Mouse (Mus musculus) liver, embryonic 16.5 days (tissue): Measurements from ENCODE around the gene Slc24a1. TPM values are rescaled to one million over a fixed set of nuclear protein-coding genes. Genes with fewer than 3 reads are reported as not detected.
"Not testable (repeated sequence)": the region's sequence is repeated elsewhere in the genome, so short reads cannot be mapped to it uniquely, and the experiment has no call there.

Experiments used
- ATAC-seq: fragments of 200-750 bp; cut with Nextera tagmentation; 2 replicates; pipeline ENCODE4 v1.8.0; 2017; ENCODE audit warnings: low read depth, mild to moderate bottlenecking, moderate number of reproducible peaks, moderate library complexity
- H3K27ac ChIP-seq: fragments of 300-500 bp; sonication (generic); 2 replicates; pipeline ENCODE4 v1.5.1; 2014; ENCODE audit warnings: mild to moderate bottlenecking, low read length
- H3K27me3 ChIP-seq: fragments of 300-500 bp; sonication (generic); 2 replicates; pipeline ENCODE4 v1.6.1; 2014; ENCODE audit warnings: low read depth, low read length, mixed read lengths; ENCODE audit not compliant: control insufficient read depth, insufficient read depth
- H3K36me3 ChIP-seq: fragments of 300-500 bp; sonication (generic); 2 replicates; pipeline ENCODE4 v1.6.1; 2014; ENCODE audit warnings: mild to moderate bottlenecking; ENCODE audit not compliant: control insufficient read depth, insufficient read depth
- H3K4me1 ChIP-seq: fragments of 300-500 bp; sonication (generic); 2 replicates; pipeline ENCODE4 v1.6.1; 2014; ENCODE audit warnings: low read depth, low read length, mixed read lengths; ENCODE audit not compliant: control insufficient read depth
- H3K4me2 ChIP-seq: fragments of 300-500 bp; sonication (generic); 2 replicates; pipeline ENCODE4 v1.6.1; 2014; ENCODE audit warnings: low read depth, low read length, mixed read lengths
- H3K4me3 ChIP-seq: fragments of 300-500 bp; sonication (generic); 2 replicates; pipeline ENCODE4 v1.5.1; 2014; ENCODE audit warnings: low read depth, mild to moderate bottlenecking, low read length
- H3K9ac ChIP-seq: fragments of 300-500 bp; sonication (generic); 2 replicates; pipeline ENCODE4 v1.6.1; 2014; ENCODE audit warnings: low read depth, low read length
- H3K9me3 ChIP-seq: fragments of 300-500 bp; sonication (generic); replicated peaks from 2 replicates; pipeline ENCODE4 v1.6.1; 2016; ENCODE audit warnings: low read length; ENCODE audit not compliant: control insufficient read depth
- WGBS: fragments of 180-500 bp; shearing (Covaris S2); extraction: QIAGEN DNeasy Blood & Tissue Kit; methylation state at CpG from one replicate; pipeline ENCODE4 v1.1.7; 2014; ENCODE audit not compliant: insufficient replicate concordance; 5-methylcytosine and 5-hydroxymethylcytosine counted together
- polyA plus RNA-seq: library from polyadenylated mRNA; unstranded; fragments of >200 nt; fragmentation: Nextera tagmentation; extraction: Ambion mirVana; gene quantifications from 2 replicates; pipeline ENCODE4 v1.2.1, GENCODE M21; 2015

Slc24a1 gene
- 0.05 and 0.07 TPM in 2 replicates for polyA plus RNA-seq

DNA sequence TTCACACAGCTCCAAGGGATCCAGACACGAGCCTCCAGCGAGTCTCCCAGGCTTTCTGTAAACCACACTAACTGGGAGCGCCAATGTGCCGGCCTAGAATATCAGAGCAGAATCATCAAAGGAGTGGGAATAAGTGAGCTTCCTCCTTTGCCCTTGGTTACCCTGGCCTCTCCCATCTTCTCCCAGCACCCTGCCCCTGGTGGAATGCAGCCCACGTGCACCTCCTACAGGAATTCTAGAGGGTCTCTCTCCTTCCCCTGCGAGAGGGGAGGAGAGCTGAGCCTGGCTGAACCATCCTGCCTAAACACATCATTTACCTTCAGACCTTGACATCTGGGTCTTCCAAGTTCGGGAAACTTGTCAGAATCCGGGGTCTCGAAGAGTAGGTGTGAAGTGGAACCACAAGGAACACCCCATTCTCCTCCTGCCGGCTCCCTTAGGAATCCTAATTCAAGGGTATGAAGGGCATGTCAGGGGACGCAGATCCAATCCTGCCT is at the start of gene Slc24a1:
Gene Slc24a1 (minus strand): TSS at position 447 of the 497 bp plus-strand sequence.
- Histone ChIP-seq H3K9ac (no peak within 1 kb of the TSS), H3K27me3 (peaks cover 11% of the 10 kb centered on the region), H3K4me2 (no peak within 1 kb of the TSS), H3K4me1 (peaks cover 14% of the 10 kb centered on the region), H3K36me3 (no peaks in the 10 kb centered on the region), H3K4me3 (no peak within 1 kb of the TSS), H3K9me3 (no peaks in the 10 kb centered on the region), H3K27ac (no peak within 1 kb of the TSS)
- no peak for ATAC-seq
- 47% methylated on average over 11 of the region's 11 CpGs for WGBS

DNA sequence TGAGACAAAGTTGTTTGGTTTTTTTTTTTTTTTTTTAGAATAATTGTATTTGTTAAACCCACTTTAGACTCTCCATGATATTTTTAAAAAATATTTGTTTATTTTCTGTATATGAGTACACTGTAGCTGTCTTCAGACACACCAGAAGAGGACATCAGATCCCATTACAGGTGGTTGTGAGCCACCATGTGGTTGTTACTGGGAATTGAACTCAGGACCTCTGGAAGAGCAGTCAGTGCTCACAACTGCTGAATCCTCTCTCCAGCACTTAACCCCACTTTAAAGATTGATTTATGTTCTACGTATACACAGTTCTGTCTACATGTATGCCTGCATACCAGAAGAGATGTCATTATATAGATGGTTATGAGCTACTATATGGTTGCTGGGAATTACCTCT is 44.1 kb upstream of the Slc24a1 start:
- not testable (repeated sequence) for H3K27ac ChIP-seq, H3K27me3 ChIP-seq, H3K4me1 ChIP-seq, H3K9ac ChIP-seq, H3K4me2 ChIP-seq, H3K9me3 ChIP-seq, H3K4me3 ChIP-seq, ATAC-seq
- 74% methylated on average over 1 of the region's 1 CpGs for WGBS
- peaks cover 14% of the 10 kb centered on the region for H3K36me3 ChIP-seq

DNA sequence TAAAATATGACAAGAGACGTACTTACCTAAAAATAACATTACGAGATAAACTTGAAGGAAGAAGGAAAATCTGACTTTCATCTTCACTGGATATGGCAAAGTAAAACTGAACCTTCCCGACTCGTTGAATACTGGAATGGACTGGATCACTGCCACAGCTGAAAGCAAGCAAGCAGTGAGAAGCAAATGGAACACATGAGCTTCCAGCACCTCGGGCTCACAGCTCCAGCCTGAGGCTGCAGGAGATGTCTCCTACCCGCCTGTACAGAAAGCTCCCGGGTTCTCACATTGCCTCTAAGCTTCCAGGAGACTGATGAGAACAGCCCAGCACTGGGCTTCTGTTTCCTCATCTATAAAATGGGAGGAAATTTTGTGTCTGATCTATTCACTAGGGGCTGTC is 38.9 kb upstream of the Slc24a1 start:
- H3K4me1 ChIP-seq, result peaks cover 7% of the 10 kb centered on the region
- 78% methylated on average over 7 of the region's 7 CpGs for WGBS
- no peak for ATAC-seq
- H3K36me3 ChIP-seq, result peaks cover 25% of the 10 kb centered on the region
- H3K27ac ChIP-seq, result no peak overlapping the region
- H3K4me2 ChIP-seq, result no peak overlapping the region
- no peak overlapping the region for H3K9ac ChIP-seq
- no peak overlapping the region for H3K4me3 ChIP-seq
- H3K27me3 ChIP-seq, result no peaks in the 10 kb centered on the region
- no peaks in the 10 kb centered on the region for H3K9me3 ChIP-seq

DNA sequence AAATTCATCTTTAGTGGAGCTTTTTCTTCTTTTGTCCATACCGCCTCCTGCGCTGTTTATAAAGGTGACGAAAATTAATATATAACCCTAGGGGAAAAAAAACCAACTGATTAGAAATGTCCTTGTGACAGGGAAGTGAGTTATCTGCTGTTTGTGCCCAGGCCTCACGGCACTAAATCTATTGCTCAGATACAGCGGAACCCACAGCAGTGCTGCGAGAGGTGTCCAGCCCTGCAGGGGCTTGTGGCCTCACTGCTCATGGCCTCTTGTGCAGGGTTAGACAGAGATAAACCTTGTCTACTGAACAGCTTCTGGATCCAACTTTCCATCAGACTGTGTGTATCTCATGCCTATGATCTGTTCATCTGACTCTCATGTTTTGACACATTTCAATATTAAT is 37.0 kb upstream of the Slc24a1 start:
- WGBS, result 58% methylated on average over 6 of the region's 6 CpGs
- Histone ChIP-seq H3K4me3 (no peak overlapping the region), H3K4me2 (no peak overlapping the region), H3K9ac (no peak overlapping the region), H3K9me3 (no peaks in the 10 kb centered on the region), H3K36me3 (peaks cover 30% of the 10 kb centered on the region), H3K4me1 (peaks cover 14% of the 10 kb centered on the region), H3K27ac (no peak overlapping the region), H3K27me3 (no peaks in the 10 kb centered on the region)
- no peak for ATAC-seq

DNA sequence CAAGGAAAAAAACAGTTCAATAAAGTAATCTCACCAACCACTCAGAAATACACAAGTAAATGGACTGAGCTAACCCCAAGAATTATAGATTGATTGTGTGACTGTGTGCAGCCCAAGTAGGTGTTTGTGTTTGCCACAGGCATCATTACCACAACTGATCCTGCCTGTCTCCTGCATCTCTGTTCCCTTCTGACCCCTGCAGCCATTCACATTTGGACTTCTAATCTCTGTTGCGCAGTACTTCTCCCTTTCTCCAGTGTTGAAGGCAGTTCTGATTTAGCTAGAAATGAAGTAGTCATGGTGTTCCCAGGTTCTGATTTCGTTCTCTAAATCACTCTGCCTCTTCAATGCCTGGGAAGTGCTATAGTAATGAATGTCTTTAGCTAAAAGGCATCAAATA is 36.2 kb upstream of the Slc24a1 start:
- Histone ChIP-seq H3K4me1 (peaks cover 14% of the 10 kb centered on the region), H3K4me2 (no peak overlapping the region), H3K27me3 (no peaks in the 10 kb centered on the region), H3K4me3 (no peak overlapping the region), H3K27ac (no peak overlapping the region), H3K9me3 (no peaks in the 10 kb centered on the region), H3K36me3 (peaks cover 33% of the 10 kb centered on the region), H3K9ac (no peak overlapping the region)
- ATAC-seq, result no peak
- 77% methylated on average over 2 of the region's 2 CpGs for WGBS

DNA sequence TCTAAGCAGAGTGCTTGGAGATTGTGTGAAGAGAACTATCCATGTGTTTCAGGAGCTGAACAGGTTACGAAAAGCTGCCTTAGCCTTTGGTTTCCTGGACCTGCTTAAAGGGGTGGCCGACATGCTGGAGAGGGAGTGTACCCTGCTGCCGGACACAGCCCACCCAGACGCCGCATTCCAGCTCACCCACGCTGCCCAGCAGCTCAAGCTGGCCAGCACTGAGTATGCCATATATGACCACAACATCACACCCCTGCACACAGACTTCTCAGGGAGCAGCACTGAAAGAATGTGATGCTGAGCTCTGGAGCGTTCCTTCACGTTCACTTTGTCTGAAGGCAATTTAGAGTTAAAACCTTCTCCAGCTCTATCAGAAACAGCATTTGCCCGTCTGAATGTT is 34.4 kb upstream of the Slc24a1 start:
- no peak for ATAC-seq
- peak overlapping the region; percentile 21; the same call in 1 of the 2 replicates for H3K4me2 ChIP-seq
- no peak overlapping the region for H3K4me3 ChIP-seq
- H3K9ac ChIP-seq, result no peak overlapping the region
- no peaks in the 10 kb centered on the region for H3K9me3 ChIP-seq
- peaks cover 51% of the 10 kb centered on the region for H3K36me3 ChIP-seq
- peak overlapping the region; percentile 2; the same call in 1 of the 2 replicates for H3K27ac ChIP-seq
- 85% methylated on average over 9 of the region's 9 CpGs for WGBS
- H3K27me3 ChIP-seq, result no peaks in the 10 kb centered on the region
- peaks cover 14% of the 10 kb centered on the region for H3K4me1 ChIP-seq

DNA sequence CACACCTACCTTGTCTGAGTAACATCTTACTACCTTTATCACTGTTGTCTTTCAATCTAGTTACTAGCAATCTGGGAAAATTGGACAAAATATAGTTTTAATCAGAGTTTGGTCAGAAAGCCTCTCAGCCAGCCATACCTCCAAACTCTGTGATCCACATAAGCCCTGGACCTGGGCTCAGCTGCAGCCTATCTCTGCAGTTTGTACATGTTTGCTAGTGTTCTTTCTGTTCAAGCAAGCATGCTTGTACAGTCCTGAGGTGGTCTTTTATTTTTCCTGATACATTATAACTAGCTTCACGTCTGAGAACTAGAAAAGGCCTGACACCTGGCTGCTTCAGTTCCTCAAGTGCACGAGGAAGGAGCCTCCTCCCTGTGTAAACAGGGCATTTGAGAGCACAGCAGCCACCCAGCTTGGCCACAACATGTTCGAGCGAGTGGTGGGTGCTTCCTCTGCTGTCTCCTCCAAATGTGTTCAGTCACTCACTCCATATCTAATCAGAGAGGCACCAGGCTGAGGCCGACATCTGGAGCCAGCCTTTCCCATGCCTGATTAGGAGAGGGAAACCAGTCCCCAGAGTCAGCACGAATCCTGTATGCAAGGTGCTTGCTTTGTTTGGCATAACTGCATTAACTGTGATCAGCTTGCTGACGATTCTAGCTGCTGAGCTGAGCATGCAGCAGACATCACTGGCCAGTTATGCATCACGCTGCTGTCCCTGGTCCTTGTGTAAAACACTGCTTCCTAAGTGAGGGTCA is 33.8 kb upstream of the Slc24a1 start:
- no peaks in the 10 kb centered on the region for H3K9me3 ChIP-seq
- H3K27me3 ChIP-seq, result no peaks in the 10 kb centered on the region
- H3K9ac ChIP-seq, result no peak overlapping the region
- peak overlapping the region; percentile 39; the same call in 1 of the 2 replicates for H3K27ac ChIP-seq
- peaks cover 14% of the 10 kb centered on the region for H3K4me1 ChIP-seq
- ATAC-seq, result peak; percentile 91
- whole genome bisulfite sequencing, result 29% methylated on average over 8 of the region's 8 CpGs
- H3K4me2 ChIP-seq, result peak overlapping the region; percentile 21
- H3K36me3 ChIP-seq, result peaks cover 52% of the 10 kb centered on the region
- H3K4me3 ChIP-seq, result no peak overlapping the region

DNA sequence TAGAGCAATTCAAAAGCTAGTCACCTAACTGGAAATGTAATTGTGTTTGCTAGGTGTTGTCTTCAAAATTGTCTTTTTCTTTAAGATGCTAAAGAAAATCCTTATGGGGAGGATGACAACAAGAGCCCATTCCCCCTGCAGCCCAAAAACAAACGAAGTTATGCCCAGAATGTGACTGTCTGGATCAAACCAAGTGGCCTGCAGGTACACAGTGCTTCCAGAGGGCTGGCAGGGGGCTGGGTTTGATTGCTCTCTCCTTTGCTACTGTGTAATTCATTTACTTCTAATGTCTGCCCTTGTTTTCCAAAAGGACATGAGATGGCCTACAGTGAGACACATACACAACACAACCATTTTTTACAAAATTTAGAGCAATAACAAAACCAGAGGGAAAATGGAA is 30.5 kb upstream of the Slc24a1 start:
- H3K27ac ChIP-seq, result no peak overlapping the region
- no peak for ATAC-seq
- no peaks in the 10 kb centered on the region for H3K9me3 ChIP-seq
- 44% methylated on average over 1 of the region's 1 CpGs for WGBS
- peaks cover 54% of the 10 kb centered on the region for H3K36me3 ChIP-seq
- no peaks in the 10 kb centered on the region for H3K27me3 ChIP-seq
- peaks cover 14% of the 10 kb centered on the region for H3K4me1 ChIP-seq
- H3K4me3 ChIP-seq, result no peak overlapping the region
- H3K4me2 ChIP-seq, result no peak overlapping the region
- H3K9ac ChIP-seq, result no peak overlapping the region

DNA sequence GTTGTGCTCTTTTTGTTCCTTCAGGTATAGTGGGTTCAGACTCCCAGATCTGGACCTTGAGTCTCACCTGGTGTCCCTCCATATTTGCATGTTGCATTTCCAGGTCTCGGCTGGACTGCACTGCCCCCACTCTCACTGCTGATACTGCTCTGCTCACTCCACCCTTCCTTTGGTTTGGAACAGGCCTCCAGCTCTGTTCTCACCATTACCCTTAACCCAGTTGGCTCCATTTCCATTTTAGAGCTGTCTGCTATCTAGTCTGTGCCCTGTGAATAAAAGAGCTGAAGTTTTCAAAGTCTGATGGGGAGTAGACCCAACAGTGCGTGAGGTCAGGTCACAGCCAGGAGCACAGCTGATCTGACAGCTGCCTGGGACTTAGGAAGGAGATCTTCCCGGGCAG is 29.1 kb upstream of the Slc24a1 start:
- Histone ChIP-seq H3K27me3 (no peaks in the 10 kb centered on the region), H3K9ac (no peak overlapping the region), H3K9me3 (no peaks in the 10 kb centered on the region), H3K4me3 (no peak overlapping the region), H3K36me3 (peaks cover 50% of the 10 kb centered on the region), H3K4me2 (no peak overlapping the region), H3K27ac (no peak overlapping the region), H3K4me1 (peaks cover 9% of the 10 kb centered on the region)
- no peak for ATAC-seq
- 75% methylated on average over 3 of the region's 3 CpGs for WGBS
